Mouse (Mus musculus): ENCODE measurements around the gene Pjvk. TPM values are rescaled to one million over a fixed set of nuclear protein-coding genes. Genes with fewer than 3 reads are reported as not detected.
"Not testable (repeated sequence)": the region's sequence is repeated elsewhere in the genome, so short reads cannot be mapped to it uniquely, and the experiment has no call there.

Pjvk gene
- polyA plus RNA-seq, 2 experiments: not detected

GRCm38 (mm10) chr2:76611996-76612395 lies 36.3 kb upstream of the Pjvk start:
- Histone ChIP-seq H3K4me2 (ENCODE audit: low read depth) (no peak overlapping the region), H3K36me3 (replicated peaks; ENCODE audit: control insufficient read depth, insufficient read depth, low read depth) (no peaks in the 10 kb centered on the region), H3K4me3 (ENCODE audit: insufficient read depth in 1 of 2, low read depth in 2 of 2, low read length in 2 of 2) (no peak overlapping the region), H3K9me3 (ENCODE audit: control insufficient read depth, low read length) (no peaks in the 10 kb centered on the region), H3K4me1 (replicated peaks; ENCODE audit: control insufficient read depth in 2 of 2, insufficient read depth in 2 of 2, low read length in 1 of 2) (no peaks in the 10 kb centered on the region), H3K27ac (no peak overlapping the region), H3K9ac (replicated peaks) (no peak overlapping the region), H3K27me3 (ENCODE audit: control insufficient read depth, insufficient read depth, low read length) (no peaks in the 10 kb centered on the region)
- ATAC-seq (ENCODE audit: insufficient read depth): no peak
- no peak for TF ChIP-seq CTCF (IDR thresholded peaks at IDR 0.05; ENCODE audit: low read depth)
- TF ChIP-seq EP300 (IDR thresholded peaks at IDR 0.05; ENCODE audit: low read depth): no peak
- DNase-seq (ENCODE audit: low read depth in 3 of 3, low spot score in 3 of 3): no peak
- 67% methylated on average over 3 of the region's 3 CpGs for WGBS (ENCODE audit: insufficient replicate concordance)

DNA sequence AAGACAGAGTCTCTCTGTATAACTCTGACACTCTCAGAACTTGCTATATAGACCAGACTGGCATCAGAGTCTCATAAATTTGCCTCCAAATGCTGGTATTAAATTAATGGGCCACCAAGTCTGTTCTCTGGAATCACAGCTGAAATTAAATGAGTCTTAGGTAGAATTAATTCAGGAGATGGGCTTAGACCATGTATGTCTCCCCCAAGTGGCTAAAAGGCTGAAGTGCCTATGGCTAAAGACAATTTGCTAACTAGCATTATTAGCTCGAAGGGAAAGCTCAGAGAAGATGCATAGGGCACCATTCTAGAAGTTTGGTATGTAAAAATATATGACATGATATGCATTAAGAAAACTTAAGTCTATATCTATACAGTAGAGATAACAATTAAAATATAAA lies 30.2 kb upstream of the Pjvk start:
- DNase-seq (ENCODE audit: low read depth in 3 of 3, low spot score in 3 of 3): no peak
- Histone ChIP-seq H3K4me2 (ENCODE audit: low read depth) (no peak overlapping the region), H3K27me3 (ENCODE audit: control insufficient read depth, insufficient read depth, low read length) (no peaks in the 10 kb centered on the region), H3K4me1 (replicated peaks; ENCODE audit: control insufficient read depth in 2 of 2, insufficient read depth in 2 of 2, low read length in 1 of 2) (0 out of 4 replicates have a peak, but pooled peaks cover 0 to 2% of the 10 kb centered on the region in 2 experiments), H3K4me3 (ENCODE audit: insufficient read depth in 1 of 2, low read depth in 2 of 2, low read length in 2 of 2) (no peak overlapping the region), H3K9me3 (ENCODE audit: control insufficient read depth, low read length) (no peaks in the 10 kb centered on the region), H3K9ac (replicated peaks) (no peak overlapping the region), H3K27ac (no peak overlapping the region), H3K36me3 (replicated peaks; ENCODE audit: control insufficient read depth, insufficient read depth, low read depth) (no peaks in the 10 kb centered on the region)
- TF ChIP-seq EP300 (IDR thresholded peaks at IDR 0.05; ENCODE audit: low read depth) (no peak), CTCF (IDR thresholded peaks at IDR 0.05; ENCODE audit: low read depth) (peak; percentile 34; the same call in 1 of the 2 replicates)
- ATAC-seq (ENCODE audit: insufficient read depth): no peak
- whole genome bisulfite sequencing (ENCODE audit: insufficient replicate concordance): 19% methylated on average over 1 of the region's 1 CpGs

- Histone ChIP-seq H3K4me3 (ENCODE audit: insufficient read depth in 1 of 2, low read depth in 2 of 2, low read length in 2 of 2) (no peak overlapping the region), H3K9ac (replicated peaks) (no peak overlapping the region), H3K9me3 (ENCODE audit: control insufficient read depth, low read length) (no peaks in the 10 kb centered on the region), H3K4me2 (ENCODE audit: low read depth) (no peak overlapping the region), H3K36me3 (replicated peaks; ENCODE audit: control insufficient read depth, insufficient read depth, low read depth) (no peaks in the 10 kb centered on the region), H3K27ac (no peak overlapping the region), H3K4me1 (replicated peaks; ENCODE audit: control insufficient read depth in 2 of 2, insufficient read depth in 2 of 2, low read length in 1 of 2) (0 out of 4 replicates have a peak, but pooled peaks cover 0 to 2% of the 10 kb centered on the region in 2 experiments), H3K27me3 (ENCODE audit: control insufficient read depth, insufficient read depth, low read length) (no peaks in the 10 kb centered on the region)
- ATAC-seq (ENCODE audit: insufficient read depth) (no peak), DNase-seq (ENCODE audit: low read depth in 3 of 3, low spot score in 3 of 3) (no peak)
- 55% methylated on average over 5 of the region's 5 CpGs for WGBS (ENCODE audit: insufficient replicate concordance)
- TF ChIP-seq CTCF (IDR thresholded peaks at IDR 0.05; ENCODE audit: low read depth): no peak
- no peak for TF ChIP-seq EP300 (IDR thresholded peaks at IDR 0.05; ENCODE audit: low read depth)
These were observed 28.1 kb upstream of the Pjvk start for GRCm38 (mm10) chr2:76620188-76620587.

DNA sequence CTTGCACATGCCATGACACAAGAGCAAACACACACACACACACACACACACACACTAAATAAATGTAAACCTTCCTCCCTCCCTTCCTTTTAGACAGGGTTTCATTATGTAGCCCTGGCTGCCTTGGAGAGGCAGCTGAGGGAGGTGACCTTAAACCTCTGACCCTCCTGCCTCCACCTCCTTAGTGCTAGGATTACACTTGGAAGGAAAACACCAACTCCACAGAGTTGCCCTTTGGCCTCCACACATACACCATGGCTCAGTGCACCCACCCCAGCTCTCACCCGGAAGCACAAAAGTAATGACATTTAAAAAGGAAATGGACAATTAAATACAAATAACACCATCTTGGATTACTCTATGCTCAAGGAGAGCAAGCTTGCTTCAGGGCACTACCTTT lies 26.6 kb upstream of the Pjvk start:
- Histone ChIP-seq H3K4me2 (ENCODE audit: low read depth) (no peak overlapping the region), H3K9ac (replicated peaks) (no peak overlapping the region), H3K36me3 (replicated peaks; ENCODE audit: control insufficient read depth, insufficient read depth, low read depth) (no peaks in the 10 kb centered on the region), H3K9me3 (ENCODE audit: control insufficient read depth, low read length) (no peaks in the 10 kb centered on the region), H3K27me3 (ENCODE audit: control insufficient read depth, insufficient read depth, low read length) (no peaks in the 10 kb centered on the region), H3K4me3 (ENCODE audit: insufficient read depth in 1 of 2, low read depth in 2 of 2, low read length in 2 of 2) (no peak overlapping the region), H3K27ac (no peak overlapping the region), H3K4me1 (replicated peaks; ENCODE audit: control insufficient read depth in 2 of 2, insufficient read depth in 2 of 2, low read length in 1 of 2) (0 out of 4 replicates have a peak, but pooled peaks cover 0 to 2% of the 10 kb centered on the region in 2 experiments)
- no peak for TF ChIP-seq EP300 (IDR thresholded peaks at IDR 0.05; ENCODE audit: low read depth)
- TF ChIP-seq CTCF (IDR thresholded peaks at IDR 0.05; ENCODE audit: low read depth): no peak
- 66% methylated on average over 1 of the region's 1 CpGs for WGBS (ENCODE audit: insufficient replicate concordance)
- DNase-seq (ENCODE audit: low read depth in 3 of 3, low spot score in 3 of 3) (no peak), ATAC-seq (ENCODE audit: insufficient read depth) (no peak)

GRCm38 (mm10) chr2:76622316-76622715 lies 26.0 kb upstream of the Pjvk start:
- not testable (repeated sequence) for H3K27me3 ChIP-seq (ENCODE audit: control insufficient read depth, insufficient read depth, low read length); H3K9me3 ChIP-seq (ENCODE audit: control insufficient read depth, low read length); H3K4me1 ChIP-seq (replicated peaks; ENCODE audit: control insufficient read depth in 2 of 2, insufficient read depth in 2 of 2, low read length in 1 of 2); H3K36me3 ChIP-seq (replicated peaks; ENCODE audit: control insufficient read depth, insufficient read depth, low read depth); H3K4me3 ChIP-seq (ENCODE audit: insufficient read depth in 1 of 2, low read depth in 2 of 2, low read length in 2 of 2); H3K27ac ChIP-seq; H3K4me2 ChIP-seq (ENCODE audit: low read depth); ATAC-seq (ENCODE audit: insufficient read depth); DNase-seq (ENCODE audit: low read depth in 3 of 3, low spot score in 3 of 3); H3K9ac ChIP-seq (replicated peaks)
- 39% methylated on average over 2 of the region's 2 CpGs for WGBS (ENCODE audit: insufficient replicate concordance)

Measured in liver, embryonic 14.5 days (tissue).